Mouse (Mus musculus): Measurements from ENCODE around the gene Ikzf4.
A peak's percentile ranks its signal among the peaks of the same experiment; 100 is the strongest.

GRCm38 (mm10) chr10:128590193-128590690 is 55.5 kb downstream of the Ikzf4 start:
- TF ChIP-seq EP300 (IDR thresholded peaks at IDR 0.05; ENCODE audit: insufficient read depth, low read depth, low read length) (no peak), CTCF (IDR thresholded peaks at IDR 0.05) (peak; percentile 93), POLR2A (IDR thresholded peaks at IDR 0.05; ENCODE audit: insufficient read depth, low read depth, low read length) (no peak)

All from heart, adult 2 months (tissue).